Mouse (Mus musculus) granulocyte monocyte progenitor cell, adult 5-6 weeks (primary cell): ENCODE results near the gene Sept9. TPM values are rescaled to one million over a fixed set of nuclear protein-coding genes. Genes with fewer than 3 reads are reported as not detected.
A peak's percentile ranks its signal among the peaks of the same experiment; 100 is the strongest.

Experiments used
- ATAC-seq: replicated peaks from 2 replicates; pipeline ENCODE4 v1.8.0; 2016; ENCODE audit warnings: mild to moderate bottlenecking, moderate TSS enrichment, inconsistent platforms; ENCODE audit not compliant: poor library complexity, severe bottlenecking
- total RNA-seq, 2 experiments: library from RNA; stranded (forward) in 1 of 2; stranded (reverse) in 1 of 2; fragments of 200-712, 200-1000 nt in 1 of 2; fragments of >200 nt in 1 of 2; fragmentation: Nextera tagmentation in 1 of 2; gene quantifications; 2 replicates each; pipeline ENCODE4 v1.2.3; 2014 to 2017

Sept9 gene
- total RNA-seq, 2 experiments from 2014 or later: 141 to 145 TPM

GRCm38 (mm10) chr11:117216713-117217112 is 17.3 kb downstream of the Sept9 start:
- no peak for ATAC-seq

- no peak for ATAC-seq
Observed at GRCm38 (mm10) chr11:117218070-117218469, 18.6 kb downstream of the Sept9 start.

- no peak for ATAC-seq
Observed at GRCm38 (mm10) chr11:117218498-117218897, 19.0 kb downstream of the Sept9 start.

GRCm38 (mm10) chr11:117220777-117221176 is 21.3 kb downstream of the Sept9 start:
- no peak for ATAC-seq

- no peak for ATAC-seq
Observed at GRCm38 (mm10) chr11:117221182-117221581, 21.7 kb downstream of the Sept9 start.

- ATAC-seq: no peak
Observed at GRCm38 (mm10) chr11:117222899-117223298, 23.4 kb downstream of the Sept9 start.

- ATAC-seq: no peak
Observed at GRCm38 (mm10) chr11:117224804-117225203, 25.3 kb downstream of the Sept9 start.

GRCm38 (mm10) chr11:117225531-117226213 is 26.2 kb downstream of the Sept9 start:
- ATAC-seq: no peak

GRCm38 (mm10) chr11:117226214-117226535 is 26.7 kb downstream of the Sept9 start:
- ATAC-seq: no peak

- ATAC-seq: no peak
Observed at GRCm38 (mm10) chr11:117228139-117228538, 28.7 kb downstream of the Sept9 start.

- ATAC-seq: no peak
Observed at GRCm38 (mm10) chr11:117231551-117231950, 32.1 kb downstream of the Sept9 start.

- no peak for ATAC-seq
Observed at GRCm38 (mm10) chr11:117232032-117232431, 32.6 kb downstream of the Sept9 start.

- no peak for ATAC-seq
Observed at GRCm38 (mm10) chr11:117232886-117233458, 33.5 kb downstream of the Sept9 start.

- ATAC-seq: no peak
Observed at GRCm38 (mm10) chr11:117233818-117234217, 34.4 kb downstream of the Sept9 start.

- ATAC-seq: no peak
Observed at GRCm38 (mm10) chr11:117235086-117235897, 35.8 kb downstream of the Sept9 start.

GRCm38 (mm10) chr11:117235898-117236459 is 36.5 kb downstream of the Sept9 start:
- no peak for ATAC-seq

GRCm38 (mm10) chr11:117238169-117238568 is 38.7 kb downstream of the Sept9 start:
- peak; percentile 74 for ATAC-seq

- no peak for ATAC-seq
Observed at GRCm38 (mm10) chr11:117239617-117240016, 40.2 kb downstream of the Sept9 start.

- no peak for ATAC-seq
Observed at GRCm38 (mm10) chr11:117240322-117240721, 40.9 kb downstream of the Sept9 start.

GRCm38 (mm10) chr11:117240861-117241738 is 41.6 kb downstream of the Sept9 start:
- no peak for ATAC-seq
